Mouse (Mus musculus) 3T3-L1 (cell line): ENCODE measurements around the gene Vmn1r179.
A peak's percentile ranks its signal among the peaks of the same experiment; 100 is the strongest.
"Not testable (repeated sequence)": the region's sequence is repeated elsewhere in the genome, so short reads cannot be mapped to it uniquely, and the experiment has no call there.

ENCODE experiments used
- DNase-seq: peaks from one replicate; pipeline ENCODE4 v3.0.0-alpha.2; 2015; ENCODE audit warnings: low read depth, low spot score

Vmn1r179 gene

DNA sequence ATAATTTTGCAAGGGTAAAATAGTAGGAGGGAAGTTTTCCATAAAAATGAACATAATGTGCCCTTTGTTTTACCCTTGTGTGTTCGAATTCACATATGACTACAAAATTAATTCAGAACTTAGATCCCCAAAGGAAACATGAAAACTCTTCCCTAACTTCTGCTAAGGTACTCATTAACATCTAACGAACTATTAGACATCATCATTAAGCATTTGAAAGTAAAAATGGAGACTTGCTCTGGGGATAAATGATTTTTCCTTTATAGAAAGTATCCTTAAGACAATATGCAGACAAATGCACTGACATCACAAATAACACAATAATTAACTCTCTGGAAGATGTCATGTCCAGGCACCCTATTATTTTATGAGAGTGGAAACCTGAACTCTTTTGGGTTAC lies at the start of gene Vmn1r179:
Gene Vmn1r179 (plus strand): TSS at position 301 of the 400 bp plus-strand sequence.
- DNase-seq = no peak

DNA sequence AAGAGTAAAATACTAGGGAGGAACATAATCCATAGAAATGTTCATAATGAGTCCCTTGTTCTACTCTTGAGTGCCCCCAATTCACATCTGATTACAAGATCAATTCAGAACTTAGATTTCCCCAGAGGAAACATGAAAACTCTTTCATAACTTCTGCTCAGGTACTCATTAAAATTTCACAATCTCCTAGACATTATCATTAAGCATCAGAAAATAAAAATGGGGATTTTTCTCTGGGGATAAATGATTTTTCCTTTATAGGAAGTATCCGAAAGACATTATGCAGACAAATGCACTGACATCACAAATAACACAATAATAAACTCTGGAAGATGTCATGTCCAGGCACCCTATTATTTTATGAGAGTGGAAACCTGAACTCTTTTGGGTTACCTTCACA lies 35.1 kb upstream of the Vmn1r179 start, which contains the start of gene Vmn1r178:
Gene Vmn1r178 (plus strand): TSS at position 301 of the 400 bp plus-strand sequence.
- DNase-seq = no peak

GRCm38 (mm10) chr7:23950332-23950731 lies 23.6 kb downstream of the Vmn1r179 start, which contains the start of gene Vmn1r180:
Gene Vmn1r180 (plus strand): TSS chr7:23950632.
- DNase-seq = no peak

- peak; percentile 40 for DNase-seq
Measured at GRCm38 (mm10) chr7:23968044-23968443, 41.3 kb downstream of the Vmn1r179 start.

GRCm38 (mm10) chr7:23974315-23974714 lies 47.5 kb downstream of the Vmn1r179 start, which contains the start of gene Vmn1r181:
Gene Vmn1r181 (plus strand): TSS chr7:23974615.
- not testable (repeated sequence) for DNase-seq
